Mouse (Mus musculus): Measurements from ENCODE around the gene Arhgap23. TPM values are rescaled to one million over a fixed set of nuclear protein-coding genes. Genes with fewer than 3 reads are reported as not detected.

The Arhgap23 gene
- polyA plus RNA-seq, 1 experiment from 2014 or later, result 6.8 TPM

GRCm38 (mm10) chr11:97545808-97546560, 130.7 kb downstream of the Arhgap23 start:
- WGBS (ENCODE audit: insufficient replicate concordance), result 2% methylated on average over 26 of the region's 26 CpGs
- no peak for DNase-seq
- Histone ChIP-seq H3K9me3 (replicated peaks) (no peaks in the 10 kb centered on the region), H3K27me3 (peaks cover 96% of the 10 kb centered on the region), H3K4me2 (peak overlapping the region; percentile 68), H3K27ac (no peak overlapping the region), H3K9ac (0 out of 2 replicates have a peak overlapping the region, but pooled peaks have one; percentile 17), H3K36me3 (no peaks in the 10 kb centered on the region), H3K4me1 (replicated peaks) (peaks cover 8% of the 10 kb centered on the region), H3K4me3 (replicated peaks) (peak overlapping the region; percentile 55)
- no peak for ATAC-seq (ENCODE audit: low read depth)

- Histone ChIP-seq H3K4me1 (replicated peaks) (peaks cover 8% of the 10 kb centered on the region), H3K27ac (no peak overlapping the region), H3K36me3 (no peaks in the 10 kb centered on the region), H3K4me3 (replicated peaks) (peak overlapping the region; percentile 55), H3K4me2 (peak overlapping the region; percentile 68), H3K9ac (0 out of 2 replicates have a peak overlapping the region, but pooled peaks have one; percentile 17), H3K9me3 (replicated peaks) (no peaks in the 10 kb centered on the region), H3K27me3 (peaks cover 98% of the 10 kb centered on the region)
- under 1% methylated on average over 70 of the region's 73 CpGs for WGBS (ENCODE audit: insufficient replicate concordance)
- DNase-seq, result no peak
- no peak for ATAC-seq (ENCODE audit: low read depth)
Measured at GRCm38 (mm10) chr11:97546804-97547411, 131.6 kb downstream of the Arhgap23 start.

- H3K4me1 ChIP-seq (replicated peaks), result peaks cover 8% of the 10 kb centered on the region
- H3K4me3 ChIP-seq (replicated peaks), result no peak overlapping the region
- H3K9ac ChIP-seq, result no peak overlapping the region
- peaks cover 100% of the 10 kb centered on the region for H3K27me3 ChIP-seq
- H3K36me3 ChIP-seq, result no peaks in the 10 kb centered on the region
- ATAC-seq (ENCODE audit: low read depth) (no peak), DNase-seq (no peak)
- no peaks in the 10 kb centered on the region for H3K9me3 ChIP-seq (replicated peaks)
- 43% methylated on average over 12 of the region's 12 CpGs for WGBS (ENCODE audit: insufficient replicate concordance)
- no peak overlapping the region for H3K27ac ChIP-seq
- no peak overlapping the region for H3K4me2 ChIP-seq
Measured at GRCm38 (mm10) chr11:97547957-97548706, 132.8 kb downstream of the Arhgap23 start.

- peaks cover 8% of the 10 kb centered on the region for H3K4me1 ChIP-seq (replicated peaks)
- 31% methylated on average over 8 of the region's 8 CpGs for WGBS (ENCODE audit: insufficient replicate concordance)
- H3K4me2 ChIP-seq, result no peak overlapping the region
- DNase-seq (no peak), ATAC-seq (ENCODE audit: low read depth) (no peak)
- no peaks in the 10 kb centered on the region for H3K36me3 ChIP-seq
- no peak overlapping the region for H3K9ac ChIP-seq
- H3K4me3 ChIP-seq (replicated peaks), result no peak overlapping the region
- H3K27ac ChIP-seq, result no peak overlapping the region
- H3K27me3 ChIP-seq, result peaks cover 97% of the 10 kb centered on the region
- H3K9me3 ChIP-seq (replicated peaks), result no peaks in the 10 kb centered on the region
Measured at GRCm38 (mm10) chr11:97548757-97549156, 133.4 kb downstream of the Arhgap23 start.

Other genes starting within 250 kb of the Arhgap23 start
- gene Kpnb1, start 227.7 kb upstream of the Arhgap23 start, polyA plus RNA-seq (2015; fragmentation: Nextera tagmentation; extraction: Ambion mirVana), result 29.2 and 30.8 TPM in 2 replicates
- gene Npepps, start 134.9 kb upstream of the Arhgap23 start, polyA plus RNA-seq (2015; fragmentation: Nextera tagmentation; extraction: Ambion mirVana), result 19.1 and 22.0 TPM in 2 replicates
- 33.4 and 39.8 TPM in 2 replicates for gene Mrpl45, start 99.8 kb upstream of the Arhgap23 start, polyA plus RNA-seq (2015; fragmentation: Nextera tagmentation; extraction: Ambion mirVana)
- 0.01 TPM in 1 of 2 replicates, not detected in the other for gene Gpr179, start 63.5 kb upstream of the Arhgap23 start, polyA plus RNA-seq (2015; fragmentation: Nextera tagmentation; extraction: Ambion mirVana)
- gene Socs7, start 53.0 kb upstream of the Arhgap23 start, polyA plus RNA-seq (2015; fragmentation: Nextera tagmentation; extraction: Ambion mirVana), result 1.0 and 1.1 TPM in 2 replicates
- 0.75 and 0.81 TPM in 2 replicates for gene 4933428G20Rik, start 84.8 kb downstream of the Arhgap23 start, polyA plus RNA-seq (2015; fragmentation: Nextera tagmentation; extraction: Ambion mirVana)
- 0.01 TPM in 1 of 2 replicates, not detected in the other for gene Srcin1, start 160.7 kb downstream of the Arhgap23 start, polyA plus RNA-seq (2015; fragmentation: Nextera tagmentation; extraction: Ambion mirVana)
- 0.65 and 0.69 TPM in 2 replicates for gene Epop, start 214.2 kb downstream of the Arhgap23 start, polyA plus RNA-seq (2015; fragmentation: Nextera tagmentation; extraction: Ambion mirVana)
- gene Mllt6, start 247.9 kb downstream of the Arhgap23 start, polyA plus RNA-seq (2015; fragmentation: Nextera tagmentation; extraction: Ambion mirVana), result 0.17 and 0.23 TPM in 2 replicates